ENCODE assay signal across 14 mouse cellular contexts in the genomic region with DNA sequence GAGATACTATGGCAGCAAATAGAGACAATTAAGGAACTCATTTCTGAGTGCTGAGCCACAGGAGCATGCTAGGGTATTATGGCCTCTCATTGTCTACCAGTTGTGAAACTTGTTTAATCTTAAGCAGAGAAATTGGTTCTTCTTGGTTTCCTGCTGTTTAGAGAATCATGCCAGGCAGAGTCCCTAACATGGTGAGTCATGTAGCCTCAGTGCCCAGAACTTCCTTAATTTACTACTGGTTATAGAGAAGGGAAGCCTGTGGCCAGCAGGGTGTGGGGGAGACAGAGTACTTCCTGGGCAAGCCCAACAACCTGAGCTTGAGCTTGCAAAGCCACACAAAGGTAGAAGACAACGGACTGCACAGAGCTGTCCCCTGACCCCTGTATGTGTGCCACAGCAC.
DNase-seq lines count a peak whose midpoint lies in the region; ATAC-seq and TF ChIP-seq lines count a peak whose summit lies in the region.
"Had no signal": no experiment of that assay in that cellular context is flagged by ENCODE, and none has a peak within 500 bp of the region (broad histone marks: within the 10 kb centered on the region; RNA-seq: fewer than 3 reads in every experiment).

No protein-coding gene starts in this region.

- H3K4me2 ChIP-seq in kidney, embryonic 16.5 days (replicated peaks; ENCODE audit: low read depth, low read length): no peak overlapping the region
- H3K4me2 ChIP-seq in CH12.LX (ENCODE audit: insufficient read depth, low read depth, poor library complexity, severe bottlenecking): no peak overlapping the region
- H3K4me2 ChIP-seq in stomach, postnatal 0 days (replicated peaks; ENCODE audit: low read depth): no peak overlapping the region
- H3K4me2 ChIP-seq: hindbrain, embryonic 15.5 days; liver, embryonic 15.5 days had no signal

- TF ChIP-seq EP300 in CH12.LX (IDR thresholded peaks at IDR 0.05; ENCODE audit: low read length): no peak
- TF ChIP-seq EP300 in stomach, postnatal 0 days (optimal IDR thresholded peaks at IDR 0.05): no peak

- in situ Hi-C loops in CH12.LX (cut with MboI; ENCODE audit: low pct_ligation_motif_present, low pct_unique_long_range_greater_than_20kb, low sequenced_read_pairs): no loop called here

- no peaks in the 10 kb centered on the region for H3K4me1 ChIP-seq in kidney, embryonic 16.5 days (ENCODE audit: insufficient read depth, low read length)
- peaks cover 0 to 8% of the 10 kb centered on the region in 2 experiments; a peak in 1 of 4 replicates for H3K4me1 ChIP-seq in CH12.LX (ENCODE audit: control insufficient read depth in 1 of 2, insufficient read depth in 2 of 2)
- no peaks in the 10 kb centered on the region for H3K4me1 ChIP-seq in hindbrain, embryonic 10.5 days (replicated peaks)
- H3K4me1 ChIP-seq in stomach, postnatal 0 days (replicated peaks; ENCODE audit: control insufficient read depth, insufficient read depth): no peaks in the 10 kb centered on the region
- H3K4me1 ChIP-seq: liver, embryonic 15.5 days had no signal

- dilution Hi-C loops in CH12.LX (cut with MboI; ENCODE audit: extremely low pct_ligation_motif_present, extremely low pct_unique_long_range_greater_than_20kb, low sequenced_read_pairs): no loop called here

- no peak for TF ChIP-seq POLR2A in CH12.LX (IDR thresholded peaks at IDR 0.05; ENCODE audit: low read depth, low read length)

- H3K27me3 ChIP-seq in kidney, embryonic 16.5 days (ENCODE audit: insufficient read depth, low read length): no peaks in the 10 kb centered on the region
- H3K27me3 ChIP-seq in CH12.LX (replicated peaks): no peaks in the 10 kb centered on the region
- H3K27me3 ChIP-seq in hindbrain, embryonic 10.5 days (ENCODE audit: insufficient read depth, poor library complexity, severe bottlenecking): no peaks in the 10 kb centered on the region
- H3K27me3 ChIP-seq in stomach, postnatal 0 days (ENCODE audit: control insufficient read depth, insufficient read depth, low read length): no peaks in the 10 kb centered on the region
- H3K27me3 ChIP-seq: hindbrain, embryonic 15.5 days; liver, embryonic 15.5 days had no signal

- H3K36me3 ChIP-seq in kidney, embryonic 16.5 days (ENCODE audit: insufficient read depth, low read length): no peaks in the 10 kb centered on the region
- H3K36me3 ChIP-seq in CH12.LX (replicated peaks in 1 of 2; ENCODE audit: control insufficient read depth in 1 of 2, insufficient read depth in 1 of 2, low read length in 1 of 2): no peaks in the 10 kb centered on the region
- H3K36me3 ChIP-seq in hindbrain, embryonic 10.5 days: 0 out of 2 replicates have a peak, but pooled peaks cover 2% of the 10 kb centered on the region
- no peaks in the 10 kb centered on the region for H3K36me3 ChIP-seq in stomach, postnatal 0 days (ENCODE audit: control insufficient read depth, insufficient read depth, low read length)
- H3K36me3 ChIP-seq: hindbrain, embryonic 15.5 days; liver, embryonic 15.5 days had no signal

- TF ChIP-seq RAD21 in CH12.LX (IDR thresholded peaks at IDR 0.05; ENCODE audit: low read depth, low read length): no peak

- no peaks in the 10 kb centered on the region for H3K9me3 ChIP-seq in kidney, embryonic 16.5 days (ENCODE audit: low read length)
- no peaks in the 10 kb centered on the region for H3K9me3 ChIP-seq in CH12.LX (replicated peaks; ENCODE audit: low read length)
- H3K9me3 ChIP-seq in hindbrain, embryonic 10.5 days: no peaks in the 10 kb centered on the region
- no peaks in the 10 kb centered on the region for H3K9me3 ChIP-seq in stomach, postnatal 0 days (ENCODE audit: control insufficient read depth, low read length)
- H3K9me3 ChIP-seq: hindbrain, embryonic 15.5 days; liver, embryonic 15.5 days had no signal

- peak; percentile 7 for DNase-seq in kidney, adult 9 months
- peak; percentile 14 for DNase-seq in CH12.LX (ENCODE audit: extremely low read depth)
- DNase-seq in adrenal gland, postnatal 14 days: peak; percentile 27
- peak; percentile 17 to 31 for DNase-seq in lung, postnatal 4 days
- DNase-seq in hindbrain, embryonic 10.5 days (ENCODE audit: low spot score): no peak
- no peak for DNase-seq in urinary bladder, postnatal 36 days (ENCODE audit: low spot score in 2 of 2)
- no peak for DNase-seq in stomach, postnatal 0 days (ENCODE audit: low spot score)
- DNase-seq: cerebellum, adult 11 months; gastrocnemius, postnatal 25 days; layer of hippocampus, postnatal 36 days had no signal

- ATAC-seq in kidney, embryonic 16.5 days (ENCODE audit: low FRiP score, low TSS enrichment): no peak
- no peak for ATAC-seq in stomach, postnatal 0 days (ENCODE audit: low FRiP score, low TSS enrichment)

- 91% methylated on average over 1 of the region's 1 CpGs for WGBS in kidney, embryonic 16.5 days
- 92% methylated on average over 1 of the region's 1 CpGs for WGBS in hindbrain, embryonic 10.5 days
- 82% methylated on average over 1 of the region's 1 CpGs for WGBS in stomach, postnatal 0 days

- no peak overlapping the region for H3K9ac ChIP-seq in kidney, embryonic 16.5 days (replicated peaks; ENCODE audit: low read length)
- no peak overlapping the region for H3K9ac ChIP-seq in CH12.LX (ENCODE audit: insufficient read depth, low read depth)
- no peak overlapping the region for H3K9ac ChIP-seq in stomach, postnatal 0 days (ENCODE audit: low read length)
- H3K9ac ChIP-seq: hindbrain, embryonic 15.5 days; liver, embryonic 15.5 days had no signal

- no peak overlapping the region for H3K27ac ChIP-seq in kidney, embryonic 16.5 days (ENCODE audit: low read length)
- H3K27ac ChIP-seq in CH12.LX (ENCODE audit: insufficient read depth, low read depth): no peak overlapping the region
- H3K27ac ChIP-seq in hindbrain, embryonic 10.5 days: no peak overlapping the region
- H3K27ac ChIP-seq in stomach, postnatal 0 days (replicated peaks): no peak overlapping the region
- H3K27ac ChIP-seq: hindbrain, embryonic 15.5 days; liver, embryonic 15.5 days had no signal

- H3K79me2 ChIP-seq in CH12.LX (replicated peaks; ENCODE audit: control insufficient read depth, extremely low read depth, insufficient read depth, poor library complexity, severe bottlenecking): no peaks in the 10 kb centered on the region; the same call in 1 of the 2 replicates

- TF ChIP-seq CTCF in CH12.LX (conservative IDR thresholded peaks at IDR 0.05 in 1 of 2, IDR thresholded peaks at IDR 0.05 in 1 of 2; ENCODE audit: low read depth in 2 of 2, low read length in 2 of 2): no peak
- TF ChIP-seq CTCF in stomach, postnatal 0 days (IDR thresholded peaks at IDR 0.05; ENCODE audit: low read depth): no peak

- no peak overlapping the region for H3K4me3 ChIP-seq in kidney, embryonic 16.5 days (ENCODE audit: low read length)
- no peak overlapping the region for H3K4me3 ChIP-seq in CH12.LX (replicated peaks in 1 of 3; ENCODE audit: low read depth in 2 of 3, low read length in 2 of 3, poor library complexity in 1 of 3)
- no peak overlapping the region for H3K4me3 ChIP-seq in hindbrain, embryonic 10.5 days
- no peak overlapping the region for H3K4me3 ChIP-seq in stomach, postnatal 0 days (ENCODE audit: low read depth, low read length)
- H3K4me3 ChIP-seq: hindbrain, embryonic 15.5 days; liver, embryonic 15.5 days; myocyte had no signal

TF ChIP-seq in CH12.LX, 34 proteins besides CTCF, POLR2A, EP300 and RAD21:
- TF ChIP-seq IRF4 (IDR thresholded peaks at IDR 0.05; ENCODE audit: low read depth, low read length) (no peak), MYC (IDR thresholded peaks at IDR 0.05; ENCODE audit: low read depth, low read length) (no peak), POLR2AphosphoS2 (IDR thresholded peaks at IDR 0.05; ENCODE audit: low read depth, low read length) (no peak), KAT2A (IDR thresholded peaks at IDR 0.05; ENCODE audit: insufficient replicate concordance, low read length) (no peak), ZC3H11A (IDR thresholded peaks at IDR 0.05; ENCODE audit: low read depth, low read length) (no peak), MXI1 (IDR thresholded peaks at IDR 0.05; ENCODE audit: low read depth, low read length) (no peak), RCOR1 (conservative IDR thresholded peaks at IDR 0.05; ENCODE audit: low read depth, low read length) (no peak), MAZ (IDR thresholded peaks at IDR 0.05; ENCODE audit: low read depth, low read length) (no peak), JUND (conservative IDR thresholded peaks at IDR 0.05; ENCODE audit: low read depth, low read length) (no peak), MAX (IDR thresholded peaks at IDR 0.05; ENCODE audit: low read length) (no peak), BHLHE40 (IDR thresholded peaks at IDR 0.05; ENCODE audit: low read depth, low read length) (no peak), PAX5 (IDR thresholded peaks at IDR 0.05; ENCODE audit: low read length) (no peak), E2F4 (IDR thresholded peaks at IDR 0.05; ENCODE audit: insufficient replicate concordance, low read depth, low read length) (no peak), CHD2 (IDR thresholded peaks at IDR 0.05; ENCODE audit: low read length) (no peak), ZKSCAN1 (IDR thresholded peaks at IDR 0.05; ENCODE audit: borderline replicate concordance, low read depth, low read length) (no peak), USF1 (IDR thresholded peaks at IDR 0.05; ENCODE audit: low read depth, low read length) (no peak), MAFK (IDR thresholded peaks at IDR 0.05; ENCODE audit: insufficient replicate concordance, low read length) (no peak)

Comparison
In these comparisons a context has a peak if more than half of its experiments do, and no peak if none do; other contexts are left out.
1. DNase-seq: peak in kidney, adult 9 months (single experiment), CH12.LX (single experiment), adrenal gland, postnatal 14 days (single experiment) and lung, postnatal 4 days (2 of 2); none in hindbrain, embryonic 10.5 days (single experiment), urinary bladder, postnatal 36 days (0 of 2) and stomach, postnatal 0 days (single experiment).